Mouse (Mus musculus): ENCODE measurements around the gene Ak6.

The Ak6 gene

DNA sequence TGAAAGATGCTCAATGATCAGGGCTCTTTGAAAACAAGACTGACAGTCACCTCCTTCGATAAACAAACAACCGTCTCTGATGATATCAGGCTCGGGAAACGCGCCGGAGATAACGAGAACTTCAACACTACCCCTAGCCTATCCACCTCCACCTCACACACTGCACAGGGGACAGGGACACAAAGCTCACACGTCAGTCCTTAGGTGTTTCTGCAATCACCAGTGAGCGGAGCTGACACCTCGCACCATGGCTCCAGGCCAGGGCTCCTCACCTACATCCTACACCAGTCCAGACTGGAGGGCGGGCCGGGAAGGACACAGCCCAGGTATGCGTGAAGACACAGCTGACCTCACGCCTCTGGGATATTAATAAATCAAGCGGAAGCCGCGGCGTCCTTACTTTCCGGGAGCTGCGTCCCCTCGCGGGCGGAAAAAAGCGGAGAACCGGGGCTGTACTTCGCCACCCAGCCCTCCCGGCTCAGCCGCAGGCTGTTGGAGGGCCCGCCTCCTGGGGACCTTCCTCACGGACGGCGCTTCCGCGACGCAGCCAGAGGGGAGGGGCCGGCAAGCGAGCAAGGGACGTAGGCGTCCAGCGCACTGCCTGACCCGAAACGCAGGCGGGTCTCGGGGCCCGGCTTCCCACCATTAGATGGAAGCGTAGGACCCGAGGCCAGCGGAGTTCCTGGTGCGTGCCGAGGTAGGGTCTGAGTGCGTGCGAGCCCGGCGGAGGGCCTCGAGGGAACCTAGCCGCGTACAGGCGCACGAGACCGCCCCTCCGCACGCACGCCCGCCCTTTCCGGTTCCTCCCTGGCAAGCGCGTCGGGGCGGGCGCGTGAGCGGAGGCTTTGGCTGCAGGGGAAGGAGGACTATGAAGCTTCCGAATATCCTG is at the start of gene Ak6, which contains the start of gene Rad17:
Ak6 (plus strand) TSS at position 430 of the 889 bp plus-strand sequence.
Rad17 (minus strand) TSS at position 502 of the 889 bp plus-strand sequence.
- Histone ChIP-seq H3K4me1 (replicated peaks; ENCODE audit: low read depth, low read length) (peaks cover 27% of the 10 kb centered on the region), H3K36me3 (ENCODE audit: insufficient read depth, low read length) (peaks cover 43% of the 10 kb centered on the region), H3K27me3 (ENCODE audit: insufficient read depth, low read length) (no peaks in the 10 kb centered on the region), H3K9me3 (ENCODE audit: low read length) (no peaks in the 10 kb centered on the region), H3K4me3 (replicated peaks; ENCODE audit: low read length) (peak within 1 kb of the TSS; percentile 98)
- TF ChIP-seq POU5F1 (IDR thresholded peaks at IDR 0.05; ENCODE audit: borderline replicate concordance, low read length) (no peak), CTCF (conservative IDR thresholded peaks at IDR 0.05; ENCODE audit: low read length) (no peak), NANOG (IDR thresholded peaks at IDR 0.05; ENCODE audit: borderline replicate concordance, low read length) (no peak)

DNA sequence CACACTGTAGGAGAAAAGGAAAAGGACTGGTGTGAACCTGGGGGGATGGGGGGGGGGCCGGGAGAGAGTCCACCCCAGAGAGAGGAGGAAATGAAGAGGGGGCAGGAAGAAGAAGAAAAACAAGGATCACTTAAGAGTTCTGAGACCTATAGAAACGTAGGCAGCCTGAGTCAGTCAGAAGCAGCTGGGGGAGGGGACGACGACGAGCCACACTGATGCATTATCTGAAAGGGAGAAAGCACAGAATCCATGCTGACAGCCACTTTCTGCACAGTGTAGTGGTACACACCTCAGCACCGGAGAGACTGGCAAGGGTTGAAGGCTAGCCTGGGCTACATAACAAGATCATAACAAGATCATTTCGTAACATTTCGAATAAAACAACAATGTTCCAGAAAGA is 49.7 kb upstream of the Ak6 start:
- H3K4me1 ChIP-seq (replicated peaks; ENCODE audit: low read depth, low read length) = peaks cover 28% of the 10 kb centered on the region
- no peaks in the 10 kb centered on the region for H3K27me3 ChIP-seq (ENCODE audit: insufficient read depth, low read length)

DNA sequence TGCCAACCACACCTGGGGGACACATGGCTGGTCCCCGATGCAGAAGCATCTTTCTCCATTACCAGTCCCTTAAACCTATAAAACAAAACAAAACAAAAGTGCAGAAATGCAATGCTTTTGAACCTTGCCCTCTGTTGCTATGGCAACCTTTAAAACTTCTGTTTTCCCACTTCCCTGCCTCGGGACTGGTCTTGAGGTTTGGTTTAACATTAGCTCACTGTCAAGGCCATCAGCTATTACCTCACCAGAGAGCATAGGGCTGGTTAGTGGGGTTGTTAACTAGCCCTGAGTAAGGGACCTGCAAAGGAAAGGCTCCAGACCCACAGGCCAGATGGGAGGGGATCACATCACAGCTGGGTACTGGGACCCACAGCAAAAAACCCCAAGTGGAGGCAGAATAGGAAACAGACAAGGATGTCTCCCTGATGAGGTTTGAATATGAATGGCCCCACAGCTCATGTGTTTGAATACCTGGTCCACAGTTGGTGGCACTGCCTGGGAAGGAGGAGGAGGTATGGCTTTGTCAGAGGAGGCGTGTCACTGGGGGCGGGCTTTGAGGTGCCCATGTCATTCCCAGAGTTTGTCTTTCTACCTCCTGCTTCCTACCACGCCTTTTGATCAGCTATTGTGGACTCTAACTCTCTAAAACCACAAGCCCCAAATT is 48.4 kb upstream of the Ak6 start:
- TF ChIP-seq CTCF (conservative IDR thresholded peaks at IDR 0.05; ENCODE audit: low read length) (no peak), POU5F1 (IDR thresholded peaks at IDR 0.05; ENCODE audit: borderline replicate concordance, low read length) (no peak), NANOG (IDR thresholded peaks at IDR 0.05; ENCODE audit: borderline replicate concordance, low read length) (no peak)
- H3K9me3 ChIP-seq (ENCODE audit: low read length) = no peaks in the 10 kb centered on the region
- no peaks in the 10 kb centered on the region for H3K36me3 ChIP-seq (ENCODE audit: insufficient read depth, low read length)

More for the DNA sequence above, 49.7 kb upstream of the Ak6 start:
- no peaks in the 10 kb centered on the region for H3K9me3 ChIP-seq (ENCODE audit: low read length)
- H3K36me3 ChIP-seq (ENCODE audit: insufficient read depth, low read length) = no peaks in the 10 kb centered on the region
- no peak for TF ChIP-seq CTCF (conservative IDR thresholded peaks at IDR 0.05; ENCODE audit: low read length)
- no peak for TF ChIP-seq POU5F1 (IDR thresholded peaks at IDR 0.05; ENCODE audit: borderline replicate concordance, low read length)
- TF ChIP-seq NANOG (IDR thresholded peaks at IDR 0.05; ENCODE audit: borderline replicate concordance, low read length) = no peak
- no peak overlapping the region for H3K4me3 ChIP-seq (replicated peaks; ENCODE audit: low read length)

DNA sequence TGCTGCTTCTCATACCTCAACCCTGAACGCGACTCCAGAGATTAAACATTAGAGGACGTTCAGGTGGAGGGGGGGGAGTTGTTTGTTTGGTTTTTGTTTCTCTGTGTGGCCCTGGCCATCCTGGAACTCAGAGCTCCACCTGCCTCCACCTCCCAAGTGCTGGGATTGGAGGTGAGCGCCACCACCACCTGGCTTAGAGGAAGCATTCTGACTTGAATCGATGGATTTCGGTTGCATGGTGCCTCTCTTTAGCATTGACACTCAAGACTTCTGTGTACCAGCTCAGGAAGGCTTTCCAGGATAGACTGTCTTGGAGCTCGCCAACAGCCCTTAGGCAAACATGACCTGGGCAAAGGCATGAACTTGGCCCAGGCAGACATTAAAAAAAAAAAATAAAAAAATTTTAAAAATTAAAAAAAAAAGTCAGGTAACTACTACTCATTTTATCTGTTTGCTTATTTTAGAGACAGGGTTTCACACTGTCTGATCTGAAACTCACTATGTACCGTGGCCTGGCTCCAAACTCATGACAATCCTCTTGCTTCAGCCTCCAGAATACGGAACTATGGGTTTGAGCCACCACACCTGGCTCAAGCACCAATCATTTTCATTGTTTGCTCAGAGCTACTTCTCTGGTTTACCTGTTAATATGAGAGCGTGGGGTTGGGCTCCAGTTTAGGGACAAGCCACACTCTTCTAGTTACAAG is 47.6 kb upstream of the Ak6 start:
- Histone ChIP-seq H3K36me3 (ENCODE audit: insufficient read depth, low read length) (no peaks in the 10 kb centered on the region), H3K9me3 (ENCODE audit: low read length) (no peaks in the 10 kb centered on the region), H3K27me3 (ENCODE audit: insufficient read depth, low read length) (0 out of 2 replicates have a peak, but pooled peaks cover 3% of the 10 kb centered on the region), H3K4me3 (replicated peaks; ENCODE audit: low read length) (no peak overlapping the region), H3K4me1 (replicated peaks; ENCODE audit: low read depth, low read length) (peaks cover 25% of the 10 kb centered on the region)
- TF ChIP-seq POU5F1 (IDR thresholded peaks at IDR 0.05; ENCODE audit: borderline replicate concordance, low read length) (no peak), NANOG (IDR thresholded peaks at IDR 0.05; ENCODE audit: borderline replicate concordance, low read length) (no peak), CTCF (conservative IDR thresholded peaks at IDR 0.05; ENCODE audit: low read length) (no peak)

More for the DNA sequence above, 48.4 kb upstream of the Ak6 start:
- H3K4me1 ChIP-seq (replicated peaks; ENCODE audit: low read depth, low read length) = peaks cover 25% of the 10 kb centered on the region
- H3K4me3 ChIP-seq (replicated peaks; ENCODE audit: low read length) = no peak overlapping the region
- 0 out of 2 replicates have a peak, but pooled peaks cover 3% of the 10 kb centered on the region for H3K27me3 ChIP-seq (ENCODE audit: insufficient read depth, low read length)

DNA sequence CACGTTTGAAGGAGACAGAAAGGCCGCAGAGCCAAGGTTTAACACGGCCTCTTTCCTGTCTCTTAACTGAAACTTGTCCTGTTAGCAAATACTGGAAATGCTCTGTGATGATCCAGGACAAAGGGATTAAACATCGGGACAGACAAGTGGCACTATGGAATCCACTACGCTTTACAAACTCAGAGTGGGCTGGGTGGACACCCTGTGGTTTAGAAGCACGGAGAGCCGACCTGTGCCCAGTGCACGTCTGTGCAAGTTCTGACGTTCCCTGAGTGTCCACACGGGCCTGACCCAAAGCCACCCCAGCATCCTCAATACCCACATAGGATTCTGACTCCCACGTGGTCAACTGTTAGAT is 47.1 kb upstream of the Ak6 start:
- Histone ChIP-seq H3K4me3 (replicated peaks; ENCODE audit: low read length) (no peak overlapping the region), H3K36me3 (ENCODE audit: insufficient read depth, low read length) (no peaks in the 10 kb centered on the region), H3K9me3 (ENCODE audit: low read length) (no peaks in the 10 kb centered on the region), H3K27me3 (ENCODE audit: insufficient read depth, low read length) (0 out of 2 replicates have a peak, but pooled peaks cover 3% of the 10 kb centered on the region), H3K4me1 (replicated peaks; ENCODE audit: low read depth, low read length) (peaks cover 25% of the 10 kb centered on the region)
- TF ChIP-seq NANOG (IDR thresholded peaks at IDR 0.05; ENCODE audit: borderline replicate concordance, low read length) (no peak), POU5F1 (IDR thresholded peaks at IDR 0.05; ENCODE audit: borderline replicate concordance, low read length) (no peak), CTCF (conservative IDR thresholded peaks at IDR 0.05; ENCODE audit: low read length) (no peak)

DNA sequence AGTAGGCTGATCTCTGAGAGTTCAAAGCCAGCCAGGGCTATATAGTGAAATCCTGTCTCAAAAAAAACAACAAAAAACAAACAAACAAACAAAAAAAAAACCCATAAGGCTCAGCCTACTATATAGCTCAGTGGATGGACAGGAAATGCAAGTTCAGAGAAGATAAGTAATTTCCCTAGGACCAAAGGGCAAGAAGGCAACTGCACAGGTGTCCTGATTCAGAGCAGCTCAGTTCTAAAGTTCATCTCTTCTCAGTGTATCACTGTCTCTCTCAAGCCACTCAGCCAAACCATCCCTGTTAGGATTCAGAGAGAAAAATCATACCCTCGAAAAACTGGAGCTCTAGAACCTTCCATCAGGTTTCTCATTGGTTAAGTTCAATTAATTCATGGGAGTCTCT is 44.9 kb upstream of the Ak6 start:
- H3K36me3 ChIP-seq (ENCODE audit: insufficient read depth, low read length) = no peaks in the 10 kb centered on the region
- peaks cover 17% of the 10 kb centered on the region for H3K4me1 ChIP-seq (replicated peaks; ENCODE audit: low read depth, low read length)
- 0 out of 2 replicates have a peak, but pooled peaks cover 3% of the 10 kb centered on the region for H3K27me3 ChIP-seq (ENCODE audit: insufficient read depth, low read length)
- no peak for TF ChIP-seq CTCF (conservative IDR thresholded peaks at IDR 0.05; ENCODE audit: low read length)
- TF ChIP-seq POU5F1 (IDR thresholded peaks at IDR 0.05; ENCODE audit: borderline replicate concordance, low read length) = no peak
- TF ChIP-seq NANOG (IDR thresholded peaks at IDR 0.05; ENCODE audit: borderline replicate concordance, low read length) = no peak
- no peaks in the 10 kb centered on the region for H3K9me3 ChIP-seq (ENCODE audit: low read length)
- H3K4me3 ChIP-seq (replicated peaks; ENCODE audit: low read length) = no peak overlapping the region

DNA sequence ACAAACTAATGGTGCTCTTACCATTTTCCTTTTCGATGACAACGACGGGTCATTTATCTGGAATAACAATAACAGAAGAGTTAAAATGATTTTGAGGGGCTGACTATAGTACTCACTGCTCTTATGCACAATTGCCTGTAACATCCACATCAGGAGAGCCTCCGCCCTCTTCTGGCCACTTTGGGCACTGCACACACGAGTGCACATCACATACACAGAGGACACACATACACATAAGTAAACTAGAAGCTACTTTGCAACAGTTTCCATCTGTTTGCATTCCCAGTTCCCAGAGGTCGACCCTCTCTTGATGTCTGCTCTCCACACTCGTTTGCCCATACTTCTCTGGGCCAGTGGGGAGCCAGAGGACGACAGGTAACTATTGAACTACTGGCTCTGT is 43.0 kb upstream of the Ak6 start:
- Histone ChIP-seq H3K27me3 (ENCODE audit: insufficient read depth, low read length) (peaks cover 14% of the 10 kb centered on the region), H3K4me3 (replicated peaks; ENCODE audit: low read length) (no peak overlapping the region), H3K9me3 (ENCODE audit: low read length) (no peaks in the 10 kb centered on the region), H3K36me3 (ENCODE audit: insufficient read depth, low read length) (no peaks in the 10 kb centered on the region), H3K4me1 (replicated peaks; ENCODE audit: low read depth, low read length) (peaks cover 19% of the 10 kb centered on the region)
- TF ChIP-seq CTCF (conservative IDR thresholded peaks at IDR 0.05; ENCODE audit: low read length) (peak; percentile 92), NANOG (IDR thresholded peaks at IDR 0.05; ENCODE audit: borderline replicate concordance, low read length) (no peak)

DNA sequence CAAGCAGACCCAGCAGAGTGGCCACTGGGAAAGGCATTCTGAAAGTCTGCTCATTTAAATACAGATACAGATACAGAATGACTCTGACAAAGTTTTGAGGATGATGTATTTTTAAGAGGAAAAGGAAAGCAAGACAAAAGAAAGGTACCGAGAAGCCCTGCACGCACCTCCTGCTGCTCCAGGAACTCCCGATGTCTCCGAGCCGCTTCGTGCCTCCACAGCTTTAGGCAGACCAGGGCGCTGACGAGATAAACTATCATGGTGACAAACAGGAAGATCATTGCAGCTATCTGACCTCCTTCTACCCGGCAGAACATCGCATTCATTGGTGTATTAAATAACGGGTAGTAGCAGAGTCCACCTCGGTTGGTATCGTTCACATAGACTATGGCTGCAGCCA is 39.5 kb upstream of the Ak6 start:
- Histone ChIP-seq H3K4me1 (replicated peaks; ENCODE audit: low read depth, low read length) (peaks cover 25% of the 10 kb centered on the region), H3K9me3 (ENCODE audit: low read length) (no peaks in the 10 kb centered on the region), H3K36me3 (ENCODE audit: insufficient read depth, low read length) (no peaks in the 10 kb centered on the region), H3K27me3 (ENCODE audit: insufficient read depth, low read length) (peaks cover 34% of the 10 kb centered on the region), H3K4me3 (replicated peaks; ENCODE audit: low read length) (no peak overlapping the region)
- TF ChIP-seq POU5F1 (IDR thresholded peaks at IDR 0.05; ENCODE audit: borderline replicate concordance, low read length) = no peak
- no peak for TF ChIP-seq CTCF (conservative IDR thresholded peaks at IDR 0.05; ENCODE audit: low read length)
- TF ChIP-seq NANOG (IDR thresholded peaks at IDR 0.05; ENCODE audit: borderline replicate concordance, low read length) = no peak
